Mouse (Mus musculus) kidney, adult 2 months (tissue): ENCODE measurements around the gene Asphd2. TPM values are rescaled to one million over a fixed set of nuclear protein-coding genes. Genes with fewer than 3 reads are reported as not detected.

ENCODE experiments used
- DNase-seq: peaks from one replicate; pipeline ENCODE4 v3.0.0; 2021
- H3K27ac ChIP-seq: fragments of 200-500 bp; 2 replicates; pipeline ENCODE4 v1.5.1; 2012; ENCODE audit warnings: low read depth, low read length, control low read depth, inconsistent platforms; ENCODE audit not compliant: insufficient read depth
- H3K27me3 ChIP-seq: fragments of 200-500 bp; replicated peaks from 2 replicates; pipeline ENCODE4 v1.6.1; 2012; ENCODE audit warnings: mild to moderate bottlenecking, moderate library complexity, low read length, inconsistent platforms; ENCODE audit not compliant: control insufficient read depth, insufficient read depth
- H3K36me3 ChIP-seq: fragments of 200-500 bp; 2 replicates; pipeline ENCODE4 v1.6.1; 2012; ENCODE audit warnings: mild to moderate bottlenecking, moderate library complexity, low read length, inconsistent platforms; ENCODE audit not compliant: control insufficient read depth, insufficient read depth
- H3K4me1 ChIP-seq: fragments of 200-500 bp; 2 replicates; pipeline ENCODE4 v1.6.1; 2011; ENCODE audit warnings: low read length; ENCODE audit not compliant: control insufficient read depth, insufficient read depth
- H3K4me3 ChIP-seq: fragments of 200-500 bp; 2 replicates; pipeline ENCODE4 v1.5.1; 2011; ENCODE audit warnings: mild to moderate bottlenecking, low read depth, low read length, control low read depth; ENCODE audit not compliant: insufficient read depth
- CTCF ChIP-seq: fragments of 200-500 bp; conservative IDR thresholded peaks from 2 replicates; pipeline ENCODE4 v1.5.1; 2011; ENCODE audit warnings: low read depth, mild to moderate bottlenecking, control low read depth, low read length, moderate library complexity, mixed read lengths; ENCODE audit not compliant: insufficient read depth, insufficient read length
- POLR2A ChIP-seq: fragments of 200-500 bp; IDR thresholded peaks from one replicate; pipeline ENCODE4 v1.6.1; 2011; ENCODE audit warnings: low read depth, low read length, control low read depth
- WGBS: fragments of 180-500 bp; shearing (Covaris S2); methylation state at CpG from one replicate; pipeline ENCODE4 v1.1.7; 2018; 5-methylcytosine and 5-hydroxymethylcytosine counted together
- polyA plus RNA-seq: library from polyadenylated mRNA; depleted of rRNA; stranded (reverse); fragments of >200 nt; gene quantifications from 2 replicates; pipeline ENCODE4 v1.2.3, GENCODE M21; 2012; rRNA removed

The Asphd2 gene
- polyA plus RNA-seq: 0.20 and 0.45 TPM in 2 replicates

GRCm38 (mm10) chr5:112394779-112395443 is at the start of gene Asphd2:
Gene Asphd2 (minus strand): TSS chr5:112394866.
- peak within 1 kb of the TSS; percentile 47 for H3K4me3 ChIP-seq
- H3K36me3 ChIP-seq: no peaks in the 10 kb centered on the region
- H3K27ac ChIP-seq: no peak within 1 kb of the TSS
- 5% methylated on average over 39 of the region's 67 CpGs for WGBS
- no peak for DNase-seq
- no peaks in the 10 kb centered on the region for H3K4me1 ChIP-seq
- no peaks in the 10 kb centered on the region; the same call in 1 of the 2 replicates for H3K27me3 ChIP-seq
- TF ChIP-seq CTCF: no peak
- TF ChIP-seq POLR2A: no peak

GRCm38 (mm10) chr5:112438535-112438934 is 43.9 kb upstream of the Asphd2 start:
- TF ChIP-seq CTCF (no peak), POLR2A (no peak)
- Histone ChIP-seq H3K4me1 (no peaks in the 10 kb centered on the region), H3K27me3 (no peaks in the 10 kb centered on the region), H3K4me3 (no peak overlapping the region), H3K27ac (no peak overlapping the region), H3K36me3 (no peaks in the 10 kb centered on the region)
- WGBS: 20% methylated on average over 10 of the region's 10 CpGs
- no peak for DNase-seq

- Histone ChIP-seq H3K4me1 (no peaks in the 10 kb centered on the region), H3K27me3 (no peaks in the 10 kb centered on the region), H3K36me3 (no peaks in the 10 kb centered on the region), H3K4me3 (no peak overlapping the region), H3K27ac (no peak overlapping the region)
- peak; percentile 64 for DNase-seq
- no peak for TF ChIP-seq POLR2A
- TF ChIP-seq CTCF: peak; percentile 86
- WGBS: under 1% methylated on average over 8 of the region's 8 CpGs
Measured at GRCm38 (mm10) chr5:112433004-112433403, 38.3 kb upstream of the Asphd2 start.

GRCm38 (mm10) chr5:112432033-112432432 is 37.4 kb upstream of the Asphd2 start:
- 89% methylated on average over 5 of the region's 5 CpGs for WGBS
- no peak for DNase-seq
- Histone ChIP-seq H3K4me1 (no peaks in the 10 kb centered on the region), H3K36me3 (no peaks in the 10 kb centered on the region), H3K27ac (no peak overlapping the region), H3K4me3 (no peak overlapping the region), H3K27me3 (no peaks in the 10 kb centered on the region)
- TF ChIP-seq CTCF (no peak), POLR2A (no peak)

- TF ChIP-seq POLR2A: no peak
- TF ChIP-seq CTCF: no peak
- no peak for DNase-seq
- H3K36me3 ChIP-seq: no peaks in the 10 kb centered on the region
- H3K4me3 ChIP-seq: peak overlapping the region; percentile 29; the same call in 1 of the 2 replicates
- no peaks in the 10 kb centered on the region for H3K4me1 ChIP-seq
- WGBS: 13% methylated on average over 14 of the region's 14 CpGs
- H3K27me3 ChIP-seq: no peaks in the 10 kb centered on the region
- H3K27ac ChIP-seq: no peak overlapping the region
Measured at GRCm38 (mm10) chr5:112431120-112431775, 36.6 kb upstream of the Asphd2 start.

- no peaks in the 10 kb centered on the region for H3K36me3 ChIP-seq
- no peaks in the 10 kb centered on the region for H3K27me3 ChIP-seq
- H3K4me1 ChIP-seq: no peaks in the 10 kb centered on the region
- H3K27ac ChIP-seq: no peak overlapping the region
- TF ChIP-seq CTCF (peak; percentile 62), POLR2A (no peak)
- 12% methylated on average over 19 of the region's 19 CpGs for WGBS
- DNase-seq: peak; percentile 38
- no peak overlapping the region for H3K4me3 ChIP-seq
Measured at GRCm38 (mm10) chr5:112428944-112429343, 34.3 kb upstream of the Asphd2 start.

GRCm38 (mm10) chr5:112427283-112427682 is 32.6 kb upstream of the Asphd2 start:
- WGBS: 43% methylated on average over 2 of the region's 2 CpGs

GRCm38 (mm10) chr5:112426635-112427034 is 32.0 kb upstream of the Asphd2 start:
- Histone ChIP-seq H3K36me3 (no peaks in the 10 kb centered on the region), H3K4me1 (no peaks in the 10 kb centered on the region), H3K27ac (no peak overlapping the region), H3K4me3 (no peak overlapping the region), H3K27me3 (no peaks in the 10 kb centered on the region)
- TF ChIP-seq POLR2A (no peak), CTCF (no peak)
- WGBS: 77% methylated on average over 7 of the region's 7 CpGs
- DNase-seq: no peak

More at GRCm38 (mm10) chr5:112427283-112427682, 32.6 kb upstream of the Asphd2 start:
- DNase-seq: peak; percentile 41
- no peaks in the 10 kb centered on the region for H3K4me1 ChIP-seq
- H3K36me3 ChIP-seq: no peaks in the 10 kb centered on the region
- no peak overlapping the region for H3K4me3 ChIP-seq
- H3K27me3 ChIP-seq: no peaks in the 10 kb centered on the region
- no peak overlapping the region for H3K27ac ChIP-seq
- TF ChIP-seq CTCF (peak; percentile 68), POLR2A (no peak)
